Mouse (Mus musculus): ENCODE results near the gene Stard13. TPM values are rescaled to one million over a fixed set of nuclear protein-coding genes. Genes with fewer than 3 reads are reported as not detected.
A peak's percentile ranks its signal among the peaks of the same experiment; 100 is the strongest.

The Stard13 gene
- polyA plus RNA-seq, 1 experiment: 9.2 TPM

DNA sequence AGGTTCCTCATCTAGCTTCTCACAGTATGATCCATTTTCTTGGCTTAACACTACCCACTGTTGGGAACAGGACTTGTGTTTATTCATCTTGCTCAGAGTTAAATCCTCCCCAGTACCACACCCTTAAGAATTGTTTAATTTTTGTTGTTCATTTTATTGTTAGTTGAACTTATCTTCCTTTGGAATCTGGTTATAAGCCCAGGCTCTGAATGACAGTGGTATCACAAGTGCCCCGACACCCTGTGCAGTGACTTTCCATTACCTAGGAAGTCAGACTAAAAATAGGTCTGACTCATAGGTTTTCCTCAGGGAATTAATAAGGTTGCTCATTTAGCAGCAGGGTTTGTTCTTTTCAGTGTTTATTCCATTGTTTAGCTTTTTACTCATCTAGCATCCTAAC is 168.4 kb downstream of the Stard13 start:
- H3K4me1 ChIP-seq (ENCODE audit: control insufficient read depth, insufficient read depth, low read length): peaks cover 2% of the 10 kb centered on the region
- H3K4me3 ChIP-seq (ENCODE audit: insufficient read depth, low read length): no peak overlapping the region
- H3K27ac ChIP-seq (ENCODE audit: insufficient read depth, low read length): peak overlapping the region; percentile 78; the same call in 1 of the 2 replicates
- TF ChIP-seq POLR2A (IDR thresholded peaks at IDR 0.05; ENCODE audit: extremely low read depth, insufficient read depth, low read length) (no peak), CTCF (IDR thresholded peaks at IDR 0.05; ENCODE audit: extremely low read depth, insufficient read depth, low read length) (no peak)

- Histone ChIP-seq H3K27ac (ENCODE audit: insufficient read depth, low read length) (no peak overlapping the region), H3K4me1 (ENCODE audit: control insufficient read depth, insufficient read depth, low read length) (peaks cover 5% of the 10 kb centered on the region), H3K4me3 (ENCODE audit: insufficient read depth, low read length) (no peak overlapping the region)
- TF ChIP-seq POLR2A (IDR thresholded peaks at IDR 0.05; ENCODE audit: extremely low read depth, insufficient read depth, low read length) (no peak), CTCF (IDR thresholded peaks at IDR 0.05; ENCODE audit: extremely low read depth, insufficient read depth, low read length) (peak; percentile 12; the same call in 1 of the 2 replicates)
Measured at GRCm38 (mm10) chr5:151061942-151062341, 171.7 kb downstream of the Stard13 start.

GRCm38 (mm10) chr5:151060476-151060875 is 173.2 kb downstream of the Stard13 start:
- Histone ChIP-seq H3K4me3 (ENCODE audit: insufficient read depth, low read length) (no peak overlapping the region), H3K4me1 (ENCODE audit: control insufficient read depth, insufficient read depth, low read length) (peaks cover 4% of the 10 kb centered on the region; the same call in 1 of the 2 replicates), H3K27ac (ENCODE audit: insufficient read depth, low read length) (peak overlapping the region; percentile 0)
- TF ChIP-seq POLR2A (IDR thresholded peaks at IDR 0.05; ENCODE audit: extremely low read depth, insufficient read depth, low read length): no peak
- TF ChIP-seq CTCF (IDR thresholded peaks at IDR 0.05; ENCODE audit: extremely low read depth, insufficient read depth, low read length): no peak

DNA sequence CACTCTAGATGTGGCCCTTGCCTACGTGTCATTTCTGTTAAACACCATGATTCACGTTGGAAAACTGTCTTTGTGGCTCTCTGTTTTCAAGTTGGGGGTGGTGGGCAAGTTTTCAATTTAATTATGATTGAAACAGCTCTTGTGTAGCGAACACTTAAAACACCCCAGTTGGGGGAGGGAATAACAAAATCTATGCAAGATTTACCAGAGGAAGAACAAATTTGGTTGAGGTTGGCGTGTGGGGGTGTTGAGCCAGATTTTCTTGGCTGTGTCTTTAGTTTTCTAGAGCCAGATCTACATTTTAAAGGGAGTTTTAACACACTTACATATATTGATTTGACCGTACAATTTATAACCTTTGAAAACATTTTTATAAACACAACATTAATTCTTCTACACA is 173.9 kb downstream of the Stard13 start:
- TF ChIP-seq POLR2A (IDR thresholded peaks at IDR 0.05; ENCODE audit: extremely low read depth, insufficient read depth, low read length) (no peak), CTCF (IDR thresholded peaks at IDR 0.05; ENCODE audit: extremely low read depth, insufficient read depth, low read length) (no peak)
- Histone ChIP-seq H3K27ac (ENCODE audit: insufficient read depth, low read length) (peak overlapping the region; percentile 38; the same call in 1 of the 2 replicates), H3K4me1 (ENCODE audit: control insufficient read depth, insufficient read depth, low read length) (peaks cover 4% of the 10 kb centered on the region; the same call in 1 of the 2 replicates), H3K4me3 (ENCODE audit: insufficient read depth, low read length) (no peak overlapping the region)

DNA sequence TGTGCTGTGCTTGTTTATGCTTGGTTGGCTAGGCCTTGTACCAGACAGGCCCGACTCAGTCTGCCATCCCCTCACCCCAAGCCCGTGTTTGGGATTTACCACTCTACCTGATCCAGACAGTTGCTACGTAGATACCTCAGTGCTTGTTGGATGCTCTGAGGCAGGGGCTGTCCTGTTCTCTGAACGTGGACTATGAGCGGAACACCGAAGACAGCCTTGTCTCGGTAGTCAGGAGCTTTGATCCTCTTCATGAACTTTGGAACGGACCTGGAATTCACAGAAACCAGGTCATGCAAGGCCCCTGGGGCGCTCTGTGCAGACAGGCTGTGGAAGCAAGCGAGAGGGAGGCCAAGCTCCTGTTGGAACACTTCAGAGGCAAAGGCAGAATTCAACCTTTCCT is 174.3 kb downstream of the Stard13 start:
- Histone ChIP-seq H3K4me3 (ENCODE audit: insufficient read depth, low read length) (no peak overlapping the region), H3K4me1 (ENCODE audit: control insufficient read depth, insufficient read depth, low read length) (peaks cover 4% of the 10 kb centered on the region; the same call in 1 of the 2 replicates), H3K27ac (ENCODE audit: insufficient read depth, low read length) (peak overlapping the region; percentile 38; the same call in 1 of the 2 replicates)
- no peak for TF ChIP-seq POLR2A (IDR thresholded peaks at IDR 0.05; ENCODE audit: extremely low read depth, insufficient read depth, low read length)
- no peak for TF ChIP-seq CTCF (IDR thresholded peaks at IDR 0.05; ENCODE audit: extremely low read depth, insufficient read depth, low read length)

DNA sequence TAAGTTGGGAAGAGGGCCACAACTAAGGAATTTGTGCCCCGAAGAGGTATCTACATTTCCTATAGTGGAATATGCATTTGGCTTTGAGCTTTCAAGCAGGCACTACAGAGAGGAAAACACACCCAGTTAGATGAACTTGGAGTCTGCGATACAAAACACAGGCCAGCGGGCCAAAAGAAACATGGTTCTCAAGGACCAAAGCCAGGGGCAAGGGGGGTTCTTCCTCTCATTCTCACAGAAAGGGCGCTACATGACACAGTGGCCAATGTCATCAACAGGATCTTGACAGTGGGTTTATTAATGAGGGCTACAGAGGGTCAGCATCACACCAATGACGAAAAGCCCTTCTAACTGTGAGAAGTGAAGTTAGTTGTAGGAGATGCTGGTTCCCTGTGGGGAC is 175.9 kb downstream of the Stard13 start:
- TF ChIP-seq POLR2A (IDR thresholded peaks at IDR 0.05; ENCODE audit: extremely low read depth, insufficient read depth, low read length): no peak
- TF ChIP-seq CTCF (IDR thresholded peaks at IDR 0.05; ENCODE audit: extremely low read depth, insufficient read depth, low read length): no peak
- H3K4me1 ChIP-seq (ENCODE audit: control insufficient read depth, insufficient read depth, low read length): peaks cover 5% of the 10 kb centered on the region
- H3K27ac ChIP-seq (ENCODE audit: insufficient read depth, low read length): no peak overlapping the region
- H3K4me3 ChIP-seq (ENCODE audit: insufficient read depth, low read length): no peak overlapping the region

DNA sequence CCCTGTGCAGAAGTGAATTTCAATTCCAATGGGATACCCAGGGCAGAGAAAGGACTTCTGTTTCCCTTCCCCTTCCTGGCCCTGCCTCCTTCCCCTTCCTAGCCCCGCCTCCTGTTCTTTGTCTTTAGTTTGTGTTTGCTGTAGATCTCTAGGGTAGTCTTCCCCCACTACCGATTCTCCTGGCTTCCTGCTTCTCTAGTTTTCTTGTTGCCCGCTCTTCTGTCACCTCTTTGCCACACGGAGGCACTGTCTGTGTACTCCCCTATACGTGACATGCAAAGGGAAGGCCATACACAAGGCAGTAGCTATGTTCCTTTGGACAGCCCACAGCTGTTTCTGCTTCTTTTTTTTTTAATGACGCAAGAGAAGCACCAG is 176.7 kb downstream of the Stard13 start:
- Histone ChIP-seq H3K27ac (ENCODE audit: insufficient read depth, low read length) (peak overlapping the region; percentile 60; the same call in 1 of the 2 replicates), H3K4me3 (ENCODE audit: insufficient read depth, low read length) (no peak overlapping the region), H3K4me1 (ENCODE audit: control insufficient read depth, insufficient read depth, low read length) (peaks cover 5% of the 10 kb centered on the region)
- TF ChIP-seq POLR2A (IDR thresholded peaks at IDR 0.05; ENCODE audit: extremely low read depth, insufficient read depth, low read length): no peak
- no peak for TF ChIP-seq CTCF (IDR thresholded peaks at IDR 0.05; ENCODE audit: extremely low read depth, insufficient read depth, low read length)

DNA sequence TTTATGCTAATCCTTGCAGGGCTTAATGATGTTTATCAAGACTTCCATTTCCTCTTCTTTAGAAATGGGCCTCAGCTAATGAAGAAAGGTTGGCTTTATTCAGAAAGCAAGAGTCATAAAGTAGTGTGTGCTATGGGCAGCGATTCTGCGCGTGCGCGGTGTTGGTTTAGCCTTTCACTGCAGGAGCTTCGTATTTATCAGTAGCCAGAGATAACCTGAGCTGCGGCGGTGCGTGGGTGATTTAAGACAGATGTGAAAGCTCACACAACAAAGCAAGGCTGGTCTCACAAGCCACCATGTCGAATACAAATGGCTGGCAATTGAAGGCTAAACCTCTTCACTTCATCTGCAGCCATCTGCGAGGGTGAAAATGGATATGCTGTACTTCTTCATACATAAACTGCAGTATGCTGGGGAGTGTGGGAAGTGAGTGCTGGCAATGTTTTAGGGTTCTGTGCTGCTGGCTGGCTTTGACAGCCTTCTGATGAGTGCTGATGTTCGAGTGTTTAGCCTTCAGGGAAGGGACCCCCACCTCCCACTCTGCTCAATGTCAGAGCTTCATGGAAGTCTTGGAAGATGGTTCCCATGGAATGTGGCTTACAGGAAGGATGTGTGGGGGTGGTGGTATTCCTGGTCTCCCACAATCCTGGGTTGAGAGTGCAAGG is 177.2 kb downstream of the Stard13 start:
- peaks cover 5% of the 10 kb centered on the region for H3K4me1 ChIP-seq (ENCODE audit: control insufficient read depth, insufficient read depth, low read length)
- H3K4me3 ChIP-seq (ENCODE audit: insufficient read depth, low read length): no peak overlapping the region
- TF ChIP-seq CTCF (IDR thresholded peaks at IDR 0.05; ENCODE audit: extremely low read depth, insufficient read depth, low read length) (no peak), POLR2A (IDR thresholded peaks at IDR 0.05; ENCODE audit: extremely low read depth, insufficient read depth, low read length) (no peak)
- H3K27ac ChIP-seq (ENCODE audit: insufficient read depth, low read length): no peak overlapping the region

DNA sequence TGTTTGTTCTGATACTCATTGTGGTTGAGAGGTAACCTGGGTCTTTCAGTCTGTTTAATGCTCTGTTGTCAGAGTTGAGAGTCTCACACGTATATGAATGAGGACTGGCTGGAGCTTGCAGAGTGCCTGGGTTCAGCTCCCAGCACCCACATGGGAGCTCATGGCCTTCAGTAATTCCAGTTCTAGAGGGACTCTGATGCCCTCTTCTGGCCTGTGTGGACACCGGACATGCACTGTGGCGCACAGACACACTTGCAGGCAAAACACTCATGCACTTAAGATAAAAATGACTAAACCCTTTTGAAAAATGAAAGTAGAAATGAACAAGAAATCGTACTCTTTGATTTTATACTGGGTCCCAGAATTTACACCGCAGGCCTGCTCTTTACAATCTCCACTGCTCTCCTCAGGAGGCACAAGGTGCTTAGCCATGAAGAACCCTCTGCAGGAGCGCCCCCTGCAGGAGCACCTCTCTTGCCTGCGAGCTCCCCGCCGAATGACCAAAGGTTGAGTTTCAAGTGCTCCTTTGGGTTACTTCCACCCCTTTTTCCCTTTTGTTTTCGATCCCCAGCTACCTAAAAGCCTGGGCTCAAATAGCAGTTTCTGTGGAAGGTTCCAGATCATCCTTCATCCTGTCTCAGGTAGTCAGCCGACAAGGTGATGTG is 178.1 kb downstream of the Stard13 start:
- no peak for TF ChIP-seq POLR2A (IDR thresholded peaks at IDR 0.05; ENCODE audit: extremely low read depth, insufficient read depth, low read length)
- TF ChIP-seq CTCF (IDR thresholded peaks at IDR 0.05; ENCODE audit: extremely low read depth, insufficient read depth, low read length): no peak
- Histone ChIP-seq H3K4me1 (ENCODE audit: control insufficient read depth, insufficient read depth, low read length) (peaks cover 5% of the 10 kb centered on the region), H3K27ac (ENCODE audit: insufficient read depth, low read length) (0 out of 2 replicates have a peak overlapping the region, but pooled peaks have one; percentile 15), H3K4me3 (ENCODE audit: insufficient read depth, low read length) (no peak overlapping the region)

- H3K27ac ChIP-seq (ENCODE audit: insufficient read depth, low read length): no peak overlapping the region
Measured at GRCm38 (mm10) chr5:151054743-151055114, 178.9 kb downstream of the Stard13 start.

More at GRCm38 (mm10) chr5:151054743-151055114, 178.9 kb downstream of the Stard13 start:
- Histone ChIP-seq H3K4me3 (ENCODE audit: insufficient read depth, low read length) (no peak overlapping the region), H3K4me1 (ENCODE audit: control insufficient read depth, insufficient read depth, low read length) (peaks cover 5% of the 10 kb centered on the region)
- TF ChIP-seq POLR2A (IDR thresholded peaks at IDR 0.05; ENCODE audit: extremely low read depth, insufficient read depth, low read length) (no peak), CTCF (IDR thresholded peaks at IDR 0.05; ENCODE audit: extremely low read depth, insufficient read depth, low read length) (no peak)
